Mouse (Mus musculus) gastrocnemius, postnatal 14 days (tissue): Measurements from ENCODE around the gene Catsperg1. TPM values are rescaled to one million over a fixed set of nuclear protein-coding genes. Genes with fewer than 3 reads are reported as not detected.

Experiments used
- DNase-seq: peaks from one replicate; pipeline ENCODE4 v3.0.0; 2021; ENCODE audit warnings: mixed read lengths
- intact Hi-C: fragments of 180-260 bp; cut with DNase I; formaldehyde crosslinking; loops from one replicate; pipeline ENCODE4 v1.15.1; 2025; ENCODE audit warnings: low total_unique reads
- total RNA-seq, 2 experiments: library from RNA; stranded (reverse); gene quantifications; 2 replicates each; pipeline ENCODE4 v1.2.3; 2021

The Catsperg1 gene
- total RNA-seq, 2 experiments from 2014 or later, result 0.25 TPM; not detected in 1

- intact Hi-C loops, result no loop called here
- no peak for DNase-seq
Observed at GRCm38 (mm10) chr7:29178106-29178505, 35.7 kb downstream of the Catsperg1 start.

- intact Hi-C loops, result no loop called here
- no peak for DNase-seq
Observed at GRCm38 (mm10) chr7:29172390-29173016, 41.3 kb downstream of the Catsperg1 start.

GRCm38 (mm10) chr7:29171562-29172097 is 42.2 kb downstream of the Catsperg1 start:
- intact Hi-C loops, result no loop called here
- DNase-seq, result no peak

GRCm38 (mm10) chr7:29170755-29171561 is 42.9 kb downstream of the Catsperg1 start:
- DNase-seq, result peak; percentile 36

GRCm38 (mm10) chr7:29170066-29170754 is 43.6 kb downstream of the Catsperg1 start, which contains the start of the genes Ggn and Spred3:
TSS of gene Ggn (plus strand) at chr7:29170210.
TSS of gene Spred3 (minus strand) at chr7:29170411.
- DNase-seq, result peak; percentile 73
- intact Hi-C loops, result no loop called here

More at GRCm38 (mm10) chr7:29170755-29171561, 42.9 kb downstream of the Catsperg1 start:
- intact Hi-C loops, result no loop called here

GRCm38 (mm10) chr7:29169231-29170065 is 44.4 kb downstream of the Catsperg1 start:
- peak; percentile 84 for DNase-seq
- intact Hi-C loops, result no loop called here

GRCm38 (mm10) chr7:29168791-29169230 is 45.0 kb downstream of the Catsperg1 start:
- intact Hi-C loops, result no loop called here

GRCm38 (mm10) chr7:29168121-29168695 is 45.6 kb downstream of the Catsperg1 start:
- DNase-seq, result no peak
- intact Hi-C loops, result no loop called here

More at GRCm38 (mm10) chr7:29168791-29169230, 45.0 kb downstream of the Catsperg1 start:
- no peak for DNase-seq

GRCm38 (mm10) chr7:29167656-29168055 is 46.2 kb downstream of the Catsperg1 start:
- no peak for DNase-seq
- intact Hi-C loops, result no loop called here

- peak; percentile 61 for DNase-seq
- intact Hi-C loops, result no loop called here
Observed at GRCm38 (mm10) chr7:29162750-29163525, 50.9 kb downstream of the Catsperg1 start.

GRCm38 (mm10) chr7:29162294-29162693 is 51.5 kb downstream of the Catsperg1 start:
- DNase-seq, result no peak
- intact Hi-C loops, result no loop called here

GRCm38 (mm10) chr7:29158264-29158663 is 55.6 kb downstream of the Catsperg1 start:
- no peak for DNase-seq
- intact Hi-C loops, result no loop called here

GRCm38 (mm10) chr7:29155838-29156782 is 57.7 kb downstream of the Catsperg1 start, which contains the start of gene Fam98c:
TSS of gene Fam98c (minus strand) at chr7:29156234.
- DNase-seq, result peak; percentile 83

GRCm38 (mm10) chr7:29155196-29155837 is 58.5 kb downstream of the Catsperg1 start:
- peak; percentile 90 for DNase-seq
- intact Hi-C loops, result no loop called here

More at GRCm38 (mm10) chr7:29155838-29156782, 57.7 kb downstream of the Catsperg1 start, which contains the start of gene Fam98c:
- intact Hi-C loops, result no loop called here

GRCm38 (mm10) chr7:29154018-29154720 is 59.7 kb downstream of the Catsperg1 start:
- intact Hi-C loops, result no loop called here
- no peak for DNase-seq
